Mouse (Mus musculus) liver, postnatal 0 days (tissue): ENCODE data around the gene Stra6. TPM values are rescaled to one million over a fixed set of nuclear protein-coding genes. Genes with fewer than 3 reads are reported as not detected.

Experiments used
- ATAC-seq: fragments of 200-750 bp; cut with Nextera tagmentation; 2 replicates; pipeline ENCODE4 v1.8.0; 2017; ENCODE audit warnings: mild to moderate bottlenecking, moderate library complexity
- DNase-seq: peaks from one replicate; pipeline ENCODE4 v3.0.0-alpha.2; 2016
- H3K27ac ChIP-seq: fragments of 300-500 bp; sonication (generic); 2 replicates; pipeline ENCODE4 v1.5.1; 2014; ENCODE audit warnings: antibody characterized with exemption, moderate library complexity, mild to moderate bottlenecking, low read depth
- H3K27me3 ChIP-seq: fragments of 300-500 bp; sonication (generic); 2 replicates; pipeline ENCODE4 v1.6.1; 2014; ENCODE audit warnings: low read length, control low read depth, mixed read lengths; ENCODE audit not compliant: insufficient read depth
- H3K36me3 ChIP-seq: fragments of 300-500 bp; sonication (generic); replicated peaks from 2 replicates; pipeline ENCODE4 v1.6.1; 2014; ENCODE audit warnings: mild to moderate bottlenecking, control low read depth, low read length, moderate library complexity, mixed read lengths; ENCODE audit not compliant: insufficient read depth
- H3K4me1 ChIP-seq: fragments of 300-500 bp; sonication (generic); 2 replicates; pipeline ENCODE4 v1.6.1; 2014; ENCODE audit warnings: antibody characterized with exemption, mild to moderate bottlenecking, control low read depth; ENCODE audit not compliant: insufficient read depth
- H3K4me2 ChIP-seq: fragments of 300-500 bp; sonication (generic); 2 replicates; pipeline ENCODE4 v1.6.1; 2014; ENCODE audit warnings: low read depth, mild to moderate bottlenecking, low read length, moderate library complexity, mixed read lengths
- H3K4me3 ChIP-seq: fragments of 300-500 bp; sonication (generic); 2 replicates; pipeline ENCODE4 v1.5.1; 2014; ENCODE audit warnings: low read depth, low read length
- H3K9ac ChIP-seq: fragments of 300-500 bp; sonication (generic); replicated peaks from 2 replicates; pipeline ENCODE4 v1.6.1; 2014; ENCODE audit warnings: mild to moderate bottlenecking, moderate library complexity
- H3K9me3 ChIP-seq: fragments of 300-500 bp; sonication (generic); 2 replicates; pipeline ENCODE4 v1.6.1; 2016; ENCODE audit warnings: mild to moderate bottlenecking, control low read depth, low read length, mixed read lengths
- CTCF ChIP-seq: sonication (generic); IDR thresholded peaks from 2 replicates; pipeline ENCODE4 v1.5.1; 2016; ENCODE audit warnings: antibody characterized with exemption, low read depth
- EP300 ChIP-seq: IDR thresholded peaks from 2 replicates; pipeline ENCODE4 v1.6.1; 2016; ENCODE audit warnings: antibody characterized with exemption, low read depth, mild to moderate bottlenecking
- WGBS: fragments of 180-500 bp; shearing (Covaris S2); extraction: QIAGEN DNeasy Blood & Tissue Kit; methylation state at CpG from one replicate; pipeline ENCODE4 v1.1.7; 2014; ENCODE audit not compliant: insufficient replicate concordance; 5-methylcytosine and 5-hydroxymethylcytosine counted together
- polyA plus RNA-seq: library from polyadenylated mRNA; unstranded; fragments of >200 nt; fragmentation: Nextera tagmentation; extraction: Ambion mirVana; gene quantifications from 2 replicates; pipeline ENCODE4 v1.2.1, GENCODE M21; 2015

Stra6 gene
- polyA plus RNA-seq, 1 experiment from 2014 or later = not detected

DNA sequence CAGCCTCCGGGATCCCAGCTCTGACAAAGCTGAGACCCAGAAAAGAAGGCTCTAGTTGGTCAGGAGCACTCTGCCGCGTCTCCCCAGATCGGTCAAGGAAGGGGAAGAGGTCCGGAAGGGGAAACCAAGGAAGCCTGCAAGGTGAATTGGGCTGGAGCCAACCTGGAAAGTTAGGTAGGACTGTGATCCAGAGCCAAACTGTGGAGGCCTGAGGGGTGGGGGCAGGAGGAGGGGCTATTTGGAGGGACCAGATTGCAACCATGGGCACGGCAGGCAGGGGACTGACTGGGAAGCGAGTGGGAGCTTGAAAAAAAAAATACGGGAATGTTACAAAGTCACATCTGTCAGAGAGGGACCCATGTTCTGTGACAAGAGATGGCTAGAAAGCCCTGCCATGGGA lies 65.9 kb downstream of the Stra6 start:
- Histone ChIP-seq H3K27ac (no peak overlapping the region), H3K27me3 (peaks cover 44% of the 10 kb centered on the region), H3K9me3 (no peaks in the 10 kb centered on the region), H3K36me3 (no peaks in the 10 kb centered on the region), H3K4me2 (no peak overlapping the region), H3K9ac (no peak overlapping the region), H3K4me1 (no peaks in the 10 kb centered on the region), H3K4me3 (no peak overlapping the region)
- 32% methylated on average over 8 of the region's 8 CpGs for WGBS
- DNase-seq = no peak
- no peak for TF ChIP-seq CTCF
- TF ChIP-seq EP300 = no peak
- ATAC-seq = no peak

DNA sequence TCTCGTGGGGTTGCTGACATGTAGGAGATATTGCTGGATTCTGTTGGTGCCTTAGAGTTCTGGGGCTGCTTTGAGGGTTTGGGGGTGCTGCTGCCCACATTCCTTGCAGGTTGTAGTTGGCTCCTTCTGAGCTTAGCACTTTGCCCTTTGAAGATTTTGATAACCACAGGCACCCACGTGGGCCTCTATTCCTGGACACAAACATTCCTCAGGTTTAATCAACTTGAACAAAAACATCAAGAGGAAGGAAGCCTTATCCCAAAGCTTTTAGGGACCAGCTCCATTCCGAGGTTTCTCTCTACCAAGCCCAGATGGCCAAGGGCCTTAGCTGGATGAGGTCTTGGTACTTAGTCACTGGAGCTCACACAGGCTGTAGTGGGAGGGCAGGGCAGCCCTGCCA lies 67.3 kb downstream of the Stra6 start:
- H3K4me2 ChIP-seq = no peak overlapping the region
- H3K4me3 ChIP-seq = no peak overlapping the region
- H3K27ac ChIP-seq = no peak overlapping the region
- ATAC-seq = no peak
- no peaks in the 10 kb centered on the region for H3K9me3 ChIP-seq
- peaks cover 47% of the 10 kb centered on the region for H3K27me3 ChIP-seq
- TF ChIP-seq CTCF (no peak), EP300 (no peak)
- no peaks in the 10 kb centered on the region for H3K4me1 ChIP-seq
- no peak for DNase-seq
- no peak overlapping the region for H3K9ac ChIP-seq
- no peaks in the 10 kb centered on the region for H3K36me3 ChIP-seq
- 36% methylated on average over 3 of the region's 3 CpGs for WGBS

DNA sequence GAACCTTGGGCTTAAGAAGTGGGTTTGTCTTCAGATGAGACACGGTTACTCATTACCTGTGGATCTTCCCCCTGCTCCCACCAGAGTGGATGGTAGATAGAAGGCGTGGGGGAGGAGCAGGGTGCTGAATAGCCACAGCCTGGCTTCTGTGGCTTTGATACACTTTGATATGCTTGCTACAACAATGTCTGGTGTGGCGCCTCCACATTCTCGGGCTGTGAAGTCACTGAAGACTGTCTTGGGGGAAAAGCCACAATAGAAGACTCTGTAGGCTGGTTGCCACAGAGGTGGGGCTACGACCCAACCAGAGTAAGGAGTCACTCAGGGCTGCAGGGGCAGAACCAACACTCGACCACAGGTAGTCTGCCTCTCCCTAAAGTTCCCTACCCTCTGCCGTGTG lies 68.1 kb downstream of the Stra6 start:
- no peak for TF ChIP-seq EP300
- no peak for TF ChIP-seq CTCF
- peaks cover 47% of the 10 kb centered on the region for H3K27me3 ChIP-seq
- ATAC-seq (no peak), DNase-seq (no peak)
- H3K27ac ChIP-seq = no peak overlapping the region
- H3K9me3 ChIP-seq = no peaks in the 10 kb centered on the region
- no peaks in the 10 kb centered on the region for H3K36me3 ChIP-seq
- no peak overlapping the region for H3K4me3 ChIP-seq
- H3K4me2 ChIP-seq = no peak overlapping the region
- H3K4me1 ChIP-seq = no peaks in the 10 kb centered on the region
- 45% methylated on average over 7 of the region's 7 CpGs for WGBS
- no peak overlapping the region for H3K9ac ChIP-seq

DNA sequence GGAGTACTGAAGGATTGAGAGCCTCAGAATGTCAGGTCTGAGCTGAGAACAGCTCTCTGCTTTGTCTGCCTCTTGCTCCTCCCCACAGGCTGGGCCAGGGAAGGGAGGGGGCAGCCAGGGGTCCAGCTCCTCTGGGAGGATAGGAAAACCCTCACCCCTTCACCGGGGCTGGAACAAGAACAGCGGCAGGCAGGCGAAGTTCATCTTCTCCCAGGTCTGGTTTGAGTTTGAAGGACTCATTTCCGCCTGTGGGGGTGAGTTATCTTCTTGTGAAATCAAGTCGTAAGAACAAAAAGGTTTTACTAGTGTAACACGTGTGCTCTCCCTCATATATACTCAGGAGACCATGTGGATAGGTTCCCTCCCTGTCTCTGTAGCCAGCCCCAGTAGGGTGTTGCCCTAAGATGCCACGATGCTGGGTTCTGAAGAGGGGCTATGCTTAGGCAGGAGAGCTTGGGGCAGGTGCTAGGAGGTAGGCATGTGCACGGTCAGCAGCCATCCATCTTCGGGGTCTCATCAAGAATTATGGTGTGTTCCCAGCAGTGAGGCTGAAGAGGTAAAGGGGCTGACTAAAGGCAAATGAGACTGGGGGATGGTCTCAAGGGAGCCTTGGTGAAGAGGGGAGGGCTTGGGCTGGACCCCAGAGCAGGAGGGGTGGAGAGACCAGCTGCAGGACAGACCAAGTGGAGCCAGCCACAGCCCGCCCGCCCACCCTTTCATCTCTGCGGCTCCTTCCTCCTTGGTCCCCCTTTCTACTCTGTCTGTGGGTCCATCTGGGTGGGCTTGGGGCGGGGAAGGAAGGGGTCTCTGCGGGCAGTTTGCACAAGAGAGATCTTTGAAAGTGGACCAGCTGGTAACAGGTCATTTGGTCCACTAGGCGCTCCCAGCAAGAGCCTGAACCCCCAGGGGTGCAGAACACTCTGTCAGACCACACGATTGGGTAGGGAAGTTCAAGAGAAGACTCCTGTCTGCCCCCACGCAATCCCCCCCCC lies 70.6 kb downstream of the Stra6 start:
- no peak overlapping the region for H3K4me3 ChIP-seq
- DNase-seq (no peak), ATAC-seq (no peak)
- peaks cover 39% of the 10 kb centered on the region for H3K27me3 ChIP-seq
- H3K9ac ChIP-seq = no peak overlapping the region
- H3K4me2 ChIP-seq = no peak overlapping the region
- no peaks in the 10 kb centered on the region for H3K4me1 ChIP-seq
- H3K9me3 ChIP-seq = no peaks in the 10 kb centered on the region
- H3K36me3 ChIP-seq = no peaks in the 10 kb centered on the region
- WGBS = 14% methylated on average over 17 of the region's 17 CpGs
- TF ChIP-seq CTCF (no peak), EP300 (no peak)
- no peak overlapping the region for H3K27ac ChIP-seq

DNA sequence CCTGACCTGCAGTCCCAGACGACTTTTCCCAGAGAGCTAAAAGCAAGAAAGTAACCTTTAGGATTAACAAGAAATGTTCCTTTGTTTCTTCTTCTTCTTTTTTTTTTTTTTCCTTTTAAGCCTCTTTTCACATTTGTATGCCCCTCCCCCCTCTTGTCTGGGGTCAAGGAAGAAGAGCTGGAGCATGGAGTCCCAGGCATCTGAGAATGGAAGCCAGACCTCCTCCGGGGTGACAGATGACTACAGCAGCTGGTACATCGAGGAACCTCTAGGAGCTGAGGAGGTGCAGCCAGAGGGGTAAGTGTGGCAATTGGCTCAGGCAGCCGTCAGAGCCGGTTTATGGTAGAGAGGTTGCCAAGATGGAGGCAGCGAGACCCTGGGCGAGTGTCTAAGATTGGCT lies 71.3 kb downstream of the Stra6 start:
- 22% methylated on average over 7 of the region's 7 CpGs for WGBS
- H3K4me3 ChIP-seq = no peak overlapping the region
- no peaks in the 10 kb centered on the region for H3K4me1 ChIP-seq
- ATAC-seq (no peak), DNase-seq (no peak)
- no peak overlapping the region for H3K27ac ChIP-seq
- no peak overlapping the region for H3K9ac ChIP-seq
- TF ChIP-seq EP300 (no peak), CTCF (no peak)
- no peaks in the 10 kb centered on the region for H3K36me3 ChIP-seq
- H3K27me3 ChIP-seq = peaks cover 36% of the 10 kb centered on the region
- H3K4me2 ChIP-seq = no peak overlapping the region
- no peaks in the 10 kb centered on the region for H3K9me3 ChIP-seq

GRCm38 (mm10) chr9:58135921-58136321 lies 72.3 kb downstream of the Stra6 start:
- peaks cover 30% of the 10 kb centered on the region for H3K27me3 ChIP-seq
- no peaks in the 10 kb centered on the region for H3K4me1 ChIP-seq
- no peak for TF ChIP-seq CTCF
- no peak for TF ChIP-seq EP300
- H3K9ac ChIP-seq = no peak overlapping the region
- ATAC-seq = no peak
- H3K4me3 ChIP-seq = no peak overlapping the region
- no peaks in the 10 kb centered on the region for H3K36me3 ChIP-seq
- 37% methylated on average over 2 of the region's 2 CpGs for WGBS
- H3K27ac ChIP-seq = no peak overlapping the region
- no peak for DNase-seq
- no peak overlapping the region for H3K4me2 ChIP-seq
- no peaks in the 10 kb centered on the region for H3K9me3 ChIP-seq
